Mouse (Mus musculus): ENCODE data around the gene Gpr4. TPM values are rescaled to one million over a fixed set of nuclear protein-coding genes. Genes with fewer than 3 reads are reported as not detected.

The Gpr4 gene
- total and polyA plus RNA-seq, 3 experiments = 0.04 to 0.31 TPM; not detected in 1

DNA sequence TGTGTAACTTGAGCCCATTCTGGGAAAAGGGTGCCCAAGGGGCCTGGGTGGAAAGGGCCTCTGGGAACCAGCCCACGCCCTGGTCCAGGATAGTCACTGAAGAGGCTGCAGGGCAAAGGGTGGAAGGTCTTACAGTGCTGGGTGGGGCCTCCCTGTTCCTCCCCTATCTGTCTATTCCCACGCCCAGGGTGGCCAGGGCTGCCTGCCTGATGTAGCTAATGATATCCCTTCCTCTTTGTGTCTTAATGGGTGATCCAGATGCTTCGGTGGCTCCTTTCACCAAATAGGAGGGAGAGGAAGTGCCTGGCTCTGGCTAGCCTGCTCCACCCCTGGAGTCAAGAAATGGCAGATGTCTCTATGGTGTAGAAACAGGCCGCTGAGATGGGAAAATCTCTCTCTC, 12.6 kb downstream of the Gpr4 start:
- no peaks in the 10 kb centered on the region for H3K9me3 ChIP-seq (replicated peaks; ENCODE audit: low read length)
- no peaks in the 10 kb centered on the region for H3K27me3 ChIP-seq (replicated peaks)
- H3K4me3 ChIP-seq (replicated peaks in 1 of 3; ENCODE audit: low read depth in 2 of 3, low read length in 2 of 3, poor library complexity in 1 of 3) = no peak overlapping the region
- no peak overlapping the region for H3K4me2 ChIP-seq (ENCODE audit: insufficient read depth, low read depth, poor library complexity, severe bottlenecking)
- in situ Hi-C loops (cut with MboI; ENCODE audit: low pct_ligation_motif_present, low pct_unique_long_range_greater_than_20kb, low sequenced_read_pairs) = no loop called here
- H3K9ac ChIP-seq (ENCODE audit: insufficient read depth, low read depth) = no peak overlapping the region
- TF ChIP-seq MAFK (IDR thresholded peaks at IDR 0.05; ENCODE audit: insufficient replicate concordance, low read length) (no peak), SMC3 (IDR thresholded peaks at IDR 0.05; ENCODE audit: low read depth, low read length) (no peak), CHD1 (IDR thresholded peaks at IDR 0.05; ENCODE audit: low read depth, low read length) (no peak), ZC3H11A (IDR thresholded peaks at IDR 0.05; ENCODE audit: low read depth, low read length) (no peak), UBTF (IDR thresholded peaks at IDR 0.05; ENCODE audit: low read depth, low read length) (no peak), TBP (conservative IDR thresholded peaks at IDR 0.05; ENCODE audit: low read depth, low read length) (no peak)
- peaks cover 12% of the 10 kb centered on the region for H3K79me2 ChIP-seq (replicated peaks; ENCODE audit: control insufficient read depth, extremely low read depth, insufficient read depth, poor library complexity, severe bottlenecking)
- peaks cover 10 to 48% of the 10 kb centered on the region in 2 experiments for H3K36me3 ChIP-seq (replicated peaks in 1 of 2; ENCODE audit: control insufficient read depth in 1 of 2, insufficient read depth in 1 of 2, low read length in 1 of 2)
- no peak for DNase-seq (ENCODE audit: extremely low read depth)
- H3K4me1 ChIP-seq (ENCODE audit: control insufficient read depth in 1 of 2, insufficient read depth in 2 of 2) = peaks cover 0 to 26% of the 10 kb centered on the region in 2 experiments; a peak in 2 of 4 replicates
- no peak overlapping the region for H3K27ac ChIP-seq (ENCODE audit: insufficient read depth, low read depth)
- dilution Hi-C loops (cut with MboI; ENCODE audit: extremely low pct_ligation_motif_present, extremely low pct_unique_long_range_greater_than_20kb, low sequenced_read_pairs) = no loop called here

DNA sequence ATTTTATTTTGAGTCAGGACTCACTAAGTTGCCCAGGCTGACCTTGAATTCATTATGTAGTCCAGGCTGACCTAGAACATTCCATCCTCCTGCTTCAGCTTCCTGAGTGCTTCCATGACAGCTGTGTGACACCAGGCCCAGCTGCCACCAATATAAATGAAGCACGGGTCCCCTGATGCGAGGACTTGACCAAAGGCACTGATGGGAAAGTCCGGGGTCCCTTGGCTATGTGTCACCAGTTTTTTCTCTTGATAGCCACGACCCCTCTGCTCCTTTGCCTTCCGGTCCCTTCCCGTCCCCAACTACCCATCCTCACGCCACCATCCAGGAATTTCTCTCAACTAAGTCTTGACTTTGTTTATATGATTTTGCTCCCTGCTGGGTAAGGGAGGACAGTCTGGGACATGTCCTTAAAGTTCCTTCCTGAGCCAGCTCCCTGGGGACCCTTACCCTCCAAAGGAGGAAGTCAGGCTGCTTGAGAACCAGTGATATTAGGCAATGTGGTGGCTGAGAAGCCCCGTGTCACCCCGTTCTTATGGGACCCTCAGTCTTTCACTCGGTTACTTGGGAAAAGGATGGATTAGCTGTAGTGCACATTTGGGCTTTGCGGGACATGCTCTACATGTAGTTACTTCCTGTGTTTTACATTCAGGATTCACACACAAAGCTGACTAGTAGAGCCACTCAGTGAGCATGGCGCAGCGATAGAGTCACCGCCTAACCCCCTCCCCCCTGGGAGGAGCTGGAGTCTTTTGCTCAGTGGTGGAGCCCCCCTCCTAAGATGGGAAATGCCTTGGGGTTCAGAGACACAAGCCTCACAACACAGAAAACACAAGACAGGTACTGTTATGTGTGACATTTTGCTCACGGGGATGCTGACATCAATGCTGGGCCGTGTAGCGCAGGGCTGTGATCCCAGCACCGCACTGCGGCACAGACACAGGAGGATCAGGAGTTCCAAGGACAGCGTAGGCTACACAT, 14.8 kb downstream of the Gpr4 start:
- DNase-seq (ENCODE audit: extremely low read depth) = peak; percentile 73
- dilution Hi-C loops (cut with MboI; ENCODE audit: extremely low pct_ligation_motif_present, extremely low pct_unique_long_range_greater_than_20kb, low sequenced_read_pairs) = no loop called here
- Histone ChIP-seq H3K27ac (ENCODE audit: insufficient read depth, low read depth) (peak overlapping the region; percentile 91), H3K79me2 (replicated peaks; ENCODE audit: control insufficient read depth, extremely low read depth, insufficient read depth, poor library complexity, severe bottlenecking) (peaks cover 14% of the 10 kb centered on the region), H3K4me1 (ENCODE audit: control insufficient read depth in 1 of 2, insufficient read depth in 2 of 2) (peaks cover 0 to 32% of the 10 kb centered on the region in 2 experiments; a peak in 2 of 4 replicates), H3K36me3 (replicated peaks in 1 of 2; ENCODE audit: control insufficient read depth in 1 of 2, insufficient read depth in 1 of 2, low read length in 1 of 2) (peaks cover 9 to 57% of the 10 kb centered on the region in 2 experiments), H3K27me3 (replicated peaks) (no peaks in the 10 kb centered on the region), H3K4me2 (ENCODE audit: insufficient read depth, low read depth, poor library complexity, severe bottlenecking) (peak overlapping the region; percentile 70), H3K9me3 (replicated peaks; ENCODE audit: low read length) (no peaks in the 10 kb centered on the region), H3K4me3 (replicated peaks in 1 of 3; ENCODE audit: low read depth in 2 of 3, low read length in 2 of 3, poor library complexity in 1 of 3) (peak overlapping the region; percentile 75 to 99 (median 92)), H3K9ac (ENCODE audit: insufficient read depth, low read depth) (peak overlapping the region; percentile 80)
- in situ Hi-C loops (cut with MboI; ENCODE audit: low pct_ligation_motif_present, low pct_unique_long_range_greater_than_20kb, low sequenced_read_pairs) = no loop called here
- TF ChIP-seq MYC (IDR thresholded peaks at IDR 0.05; ENCODE audit: low read depth, low read length) = peak; percentile 51; the same call in 1 of the 2 replicates
- TF ChIP-seq ELF1 (IDR thresholded peaks at IDR 0.05; ENCODE audit: low read depth, low read length) = peak; percentile 41
- TF ChIP-seq MAFK (IDR thresholded peaks at IDR 0.05; ENCODE audit: insufficient replicate concordance, low read length) = no peak

All from CH12.LX (cell line).